Mouse (Mus musculus) embryo, embryonic 10 days (tissue): Measurements from ENCODE around the gene Rsph6a.

Experiments used
- DNase-seq: peaks from one replicate; pipeline ENCODE4 v3.0.0-alpha.2; 2015; ENCODE audit warnings: low spot score

Gene Rsph6a

DNA sequence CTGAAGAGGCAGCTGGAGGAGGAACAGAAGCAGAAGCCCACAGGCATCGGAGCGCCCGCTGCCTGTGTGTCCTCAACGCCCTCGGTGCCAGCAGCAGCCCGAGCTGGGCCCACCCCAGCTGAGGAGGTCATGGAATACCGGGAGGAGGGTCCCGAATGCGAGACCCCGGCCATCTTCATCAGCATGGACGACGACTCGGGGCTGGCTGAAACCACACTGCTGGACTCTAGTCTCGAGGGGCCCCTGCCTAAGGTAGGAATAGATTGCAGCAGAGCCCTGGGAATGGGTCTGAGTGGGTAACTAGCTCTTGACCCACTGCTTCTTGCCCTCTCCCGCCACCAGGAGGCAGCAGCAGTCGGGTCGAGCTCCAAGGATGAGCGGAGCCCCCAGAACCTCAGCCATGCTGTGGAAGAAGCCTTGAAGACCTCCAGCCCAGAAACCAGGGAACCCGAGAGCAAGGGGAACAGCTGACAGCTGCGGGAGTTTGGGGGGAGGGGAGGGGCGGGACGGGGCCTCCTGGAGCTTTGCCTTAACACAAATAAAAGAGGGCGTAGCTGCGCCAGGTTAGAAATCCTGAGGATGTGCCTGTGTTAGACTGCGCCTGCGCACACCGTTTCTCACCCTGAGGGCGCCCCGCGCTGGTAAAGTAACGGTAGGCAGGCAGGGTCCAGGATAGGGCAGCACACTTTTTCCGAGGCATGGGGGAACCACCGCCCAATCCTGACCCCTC lies at the start of gene Rsph6a:
Gene Rsph6a, plus strand, starts transcription at position 644 of the 730 bp plus-strand sequence.
- peak; percentile 86 for DNase-seq

DNA sequence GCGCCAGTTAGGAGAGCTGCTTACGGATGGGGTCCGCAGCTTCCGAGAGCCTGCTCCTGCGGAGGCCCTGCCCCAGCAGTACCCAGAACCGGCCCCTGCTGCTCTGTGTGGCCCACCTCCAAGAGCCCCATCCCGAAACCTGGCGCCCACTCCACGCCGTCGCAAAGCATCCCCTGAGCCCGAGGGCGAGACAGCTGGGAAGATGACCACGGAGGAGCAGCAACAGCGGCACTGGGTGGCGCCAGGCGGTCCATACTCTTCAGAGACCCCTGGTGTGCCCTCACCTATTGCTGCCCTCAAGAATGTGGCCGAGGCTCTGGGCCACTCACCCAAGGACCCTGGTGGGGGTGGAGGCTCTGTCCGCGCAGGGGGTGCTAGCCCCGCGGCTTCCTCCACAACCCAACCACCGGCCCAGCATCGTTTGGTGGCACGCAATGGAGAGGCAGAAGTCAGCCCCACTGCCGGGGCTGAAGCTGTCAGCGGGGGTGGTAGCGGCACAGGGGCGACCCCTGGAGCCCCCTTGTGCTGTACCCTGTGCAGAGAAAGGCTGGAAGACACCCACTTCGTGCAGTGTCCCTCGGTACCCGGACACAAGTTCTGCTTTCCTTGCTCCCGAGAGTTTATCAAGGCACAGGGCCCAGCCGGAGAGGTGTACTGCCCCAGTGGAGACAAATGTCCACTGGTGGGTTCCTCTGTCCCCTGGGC lies 48.9 kb upstream of the Rsph6a start:
- DNase-seq = no peak

DNA sequence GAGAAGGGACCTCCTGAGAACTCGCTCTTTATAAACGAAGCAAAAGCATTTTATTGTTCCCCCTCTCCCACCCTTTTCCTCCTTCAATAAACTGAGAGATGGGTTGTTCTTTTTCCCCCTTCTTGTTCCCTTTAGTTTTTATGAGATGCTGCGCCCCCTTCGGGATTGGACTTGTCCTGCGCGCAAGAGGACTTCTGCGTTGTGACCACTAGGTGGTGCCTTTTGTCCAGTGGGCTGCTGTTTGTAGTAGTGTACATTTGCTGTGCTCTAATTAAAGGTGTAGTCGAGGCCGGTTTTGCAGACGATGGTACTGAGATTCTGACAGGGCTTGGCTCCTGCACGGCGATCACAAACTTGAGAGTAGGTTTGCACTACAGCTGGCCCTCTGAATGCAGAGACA lies 48.0 kb upstream of the Rsph6a start:
- peak; percentile 94 for DNase-seq

DNA sequence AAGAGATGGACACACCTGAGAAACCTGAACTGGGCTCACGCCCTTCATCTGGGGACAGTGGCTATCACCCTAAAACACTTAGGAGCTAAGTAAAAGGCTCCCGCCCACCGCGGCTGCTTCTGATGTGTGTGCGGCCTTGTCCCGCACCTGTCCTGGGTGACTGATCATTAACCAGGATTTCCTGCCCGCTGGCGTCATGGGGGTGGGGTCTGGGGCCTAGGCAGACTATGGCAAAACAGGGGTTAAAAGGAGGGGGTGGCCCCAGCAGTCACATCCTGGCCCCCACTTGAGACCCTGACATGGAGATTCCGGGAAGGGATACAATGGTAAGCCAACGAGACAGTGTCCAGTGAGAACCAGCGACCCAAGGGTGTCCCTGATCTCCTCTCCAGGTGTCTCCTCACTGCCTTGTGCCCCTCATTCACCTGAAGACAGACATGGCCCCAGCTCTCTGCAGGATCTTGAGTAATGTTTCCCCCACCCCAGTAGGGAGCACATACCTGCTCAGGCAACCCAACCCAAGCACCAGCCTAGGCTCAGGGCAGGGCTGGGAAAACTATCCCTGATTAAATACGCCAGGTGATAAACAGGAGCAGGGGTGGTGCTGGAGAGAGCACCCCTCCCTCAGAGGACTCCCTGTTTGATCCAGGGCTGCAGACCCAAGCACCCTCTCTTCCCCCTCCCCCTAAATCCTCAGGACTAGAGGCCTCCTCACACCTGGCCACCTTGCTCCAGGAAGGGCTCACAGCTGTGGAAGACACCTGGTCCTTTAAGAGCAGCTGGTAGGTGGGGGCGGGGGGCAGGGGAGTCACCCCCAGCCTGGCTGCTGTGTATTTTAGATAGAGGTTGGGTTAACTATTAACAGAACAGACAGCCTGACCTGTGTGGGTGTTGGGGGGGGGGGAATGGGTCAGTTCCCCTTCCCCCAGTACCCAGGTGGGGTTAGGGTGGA lies 47.2 kb upstream of the Rsph6a start:
- no peak for DNase-seq

DNA sequence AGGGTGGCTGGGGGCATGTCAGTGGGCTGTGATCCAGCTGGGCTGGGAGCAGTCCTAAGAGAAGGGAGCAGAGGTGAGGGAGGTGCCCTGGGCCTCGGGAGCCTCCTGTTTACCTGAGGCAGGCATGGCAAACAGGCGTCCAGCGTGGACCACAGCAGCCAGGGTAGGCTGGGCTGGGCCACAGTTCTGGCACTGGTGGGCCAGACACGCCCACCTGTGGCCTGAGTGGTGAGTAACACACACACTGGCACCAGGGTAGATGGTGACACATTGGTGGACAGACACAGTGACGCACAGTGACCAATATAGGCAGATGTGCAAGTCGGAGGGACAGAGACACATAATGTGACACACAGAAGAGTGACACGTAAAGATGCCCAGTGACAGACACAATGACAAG lies 43.9 kb upstream of the Rsph6a start:
- no peak for DNase-seq

DNA sequence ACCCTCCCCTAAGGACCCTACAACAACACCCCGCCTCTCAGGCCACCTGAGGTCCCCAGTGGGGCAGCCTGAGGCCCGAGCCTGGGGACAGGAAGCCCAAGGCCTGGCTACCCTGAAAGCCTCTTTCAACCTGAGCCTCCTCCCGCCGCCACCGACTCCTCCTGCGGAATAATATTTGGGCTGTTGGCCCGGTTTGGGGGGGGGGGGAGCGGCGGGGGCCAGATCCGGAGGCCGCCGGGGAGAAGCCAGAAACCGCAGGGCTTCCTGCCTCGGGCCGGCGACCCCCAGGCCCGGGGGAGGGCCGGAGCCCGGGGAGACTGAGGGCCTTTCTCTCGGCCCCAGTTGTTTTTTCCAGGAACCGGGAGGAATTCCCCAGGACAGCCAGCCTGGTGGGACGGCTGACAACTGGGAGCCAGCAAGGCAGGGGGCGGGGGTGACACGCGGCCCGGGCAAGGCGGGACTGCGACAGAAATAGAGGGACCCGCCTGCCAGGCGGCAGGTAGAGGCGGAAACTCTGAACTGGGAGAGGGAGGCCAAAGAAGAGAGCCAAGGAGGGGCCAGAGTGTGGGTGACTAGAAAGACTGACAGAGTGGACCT lies 42.4 kb upstream of the Rsph6a start:
- DNase-seq = no peak

DNA sequence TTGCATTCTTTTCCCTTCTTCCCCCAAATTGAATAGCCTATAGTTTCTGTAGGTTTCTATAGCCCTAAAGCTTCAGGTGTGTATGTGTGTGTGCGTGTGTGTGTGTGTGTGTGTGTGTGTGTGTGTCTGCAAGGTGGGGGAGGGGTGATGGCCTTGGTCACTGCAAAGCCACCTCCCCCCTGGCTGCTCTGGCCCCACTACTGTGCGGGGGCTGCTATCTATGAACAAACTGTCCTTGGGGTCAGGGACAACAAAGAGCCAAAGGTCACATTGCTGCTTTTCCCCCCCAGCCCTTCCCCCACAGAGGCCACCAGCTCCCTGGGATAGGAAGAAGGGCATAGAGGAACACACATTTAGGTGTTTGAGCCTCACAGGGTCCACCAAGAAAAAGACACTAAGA lies 41.6 kb upstream of the Rsph6a start:
- DNase-seq = no peak

DNA sequence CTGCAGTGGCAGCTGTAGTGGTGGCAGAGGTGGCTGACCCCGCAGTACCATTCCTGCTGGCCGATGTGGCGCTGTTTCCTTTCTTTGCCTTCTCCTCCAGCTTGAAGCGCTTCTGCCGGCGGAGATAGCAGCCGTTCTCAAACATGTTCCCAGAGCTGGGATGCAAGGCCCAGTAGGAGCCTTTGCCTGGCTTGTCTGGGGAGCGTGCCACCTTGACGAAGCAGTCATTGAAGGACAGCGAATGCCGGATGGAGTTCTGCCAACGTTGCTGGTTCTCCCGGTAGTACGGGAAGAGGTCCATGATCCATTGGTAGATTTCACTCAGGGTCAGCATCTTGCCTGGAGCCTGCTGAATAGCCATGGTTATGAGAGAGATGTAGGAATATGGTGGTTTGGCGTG lies 40.0 kb upstream of the Rsph6a start:
- DNase-seq = peak; percentile 44

DNA sequence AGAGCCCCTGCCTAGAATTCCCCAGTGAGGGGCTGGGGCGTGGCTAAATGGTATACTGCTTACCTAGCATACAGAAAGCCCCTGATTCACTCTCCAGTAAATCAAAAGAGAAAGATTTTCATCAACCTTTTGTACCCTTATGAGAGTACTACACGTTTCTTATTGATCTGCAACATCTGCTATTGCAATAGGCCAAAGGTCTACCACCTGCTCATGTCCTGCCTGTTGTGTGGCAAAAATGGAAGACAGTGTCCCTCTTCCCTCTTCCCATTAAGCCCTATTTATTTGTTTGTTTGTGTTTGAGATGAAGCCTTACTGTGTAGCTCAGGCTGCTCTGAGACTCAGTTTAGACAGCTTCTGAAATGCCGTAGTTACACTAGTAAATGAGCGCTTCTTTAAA lies 38.4 kb upstream of the Rsph6a start:
- no peak for DNase-seq

DNA sequence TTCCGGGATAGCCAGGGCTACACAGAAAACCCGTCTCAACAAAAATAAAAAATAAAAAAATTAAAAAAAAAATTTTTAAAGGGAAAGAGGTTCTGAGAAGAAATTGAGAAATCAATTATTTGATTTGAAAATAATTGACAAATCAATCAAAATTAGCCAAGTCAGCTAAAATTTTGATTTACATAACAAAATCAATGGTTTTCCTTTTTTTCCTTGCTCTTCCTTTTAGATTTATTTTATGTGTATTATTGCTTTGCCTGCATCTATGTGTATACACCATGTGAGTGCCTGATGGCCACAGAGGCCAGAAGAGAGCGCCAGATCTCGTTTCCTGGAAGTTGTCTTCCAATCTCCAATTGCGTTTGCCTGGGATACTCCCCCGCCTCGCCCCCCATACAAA lies 36.6 kb upstream of the Rsph6a start:
- DNase-seq = no peak

DNA sequence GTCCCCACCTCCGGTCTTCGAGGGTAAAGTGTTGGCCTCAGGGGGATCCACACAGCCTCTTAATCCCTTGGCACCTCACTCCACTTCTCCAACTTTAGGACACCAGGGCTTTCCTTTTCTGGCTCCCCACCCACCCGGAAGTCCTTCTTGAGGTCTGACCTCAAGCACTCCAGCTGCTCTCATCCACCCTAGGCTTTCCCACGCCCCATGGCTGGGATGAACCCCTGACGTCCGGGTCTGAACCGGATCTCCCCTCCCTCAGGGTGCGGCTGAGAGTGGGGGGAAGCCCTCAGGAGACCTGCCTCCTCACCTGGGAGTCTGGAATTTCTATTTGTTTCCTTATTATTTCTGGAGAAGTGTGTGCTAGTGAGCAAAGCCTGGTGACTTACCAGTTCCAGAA lies 33.4 kb upstream of the Rsph6a start:
- DNase-seq = no peak

DNA sequence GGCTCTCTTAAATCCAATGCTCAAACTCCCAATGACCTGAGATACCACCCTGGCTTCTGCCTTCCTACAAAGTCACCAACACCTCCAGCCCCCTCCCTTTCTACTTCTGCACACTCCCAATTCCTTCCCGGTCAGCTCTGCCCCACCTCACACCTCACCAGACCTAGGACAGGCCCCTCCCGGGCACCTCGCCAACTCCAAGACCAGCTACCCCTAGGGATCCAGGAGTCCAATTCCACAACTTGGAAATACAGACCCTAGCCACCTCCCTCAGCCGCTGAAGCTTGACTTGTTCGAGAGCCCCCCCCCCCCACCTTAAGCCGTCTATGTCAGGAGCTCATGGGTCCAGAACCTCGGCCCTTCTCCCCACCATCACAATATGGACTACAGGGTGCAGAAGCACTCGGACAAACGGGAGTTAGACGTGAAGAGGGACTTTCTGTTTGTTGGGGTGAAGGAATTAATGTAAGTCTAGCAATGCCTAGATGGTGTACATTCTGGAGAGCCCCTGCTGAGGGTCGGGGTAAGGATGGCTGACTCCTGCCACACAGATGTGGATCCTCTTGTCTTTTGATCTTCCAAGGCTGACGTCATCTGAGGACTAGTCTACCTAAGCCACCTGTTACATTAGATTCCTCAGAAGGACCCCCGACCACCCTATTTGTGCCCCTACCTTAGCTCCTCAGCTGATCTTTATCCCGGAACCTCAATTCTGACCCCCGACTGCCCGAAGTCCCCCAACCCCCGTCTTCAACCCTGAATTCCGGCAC lies 32.1 kb upstream of the Rsph6a start:
- no peak for DNase-seq

DNA sequence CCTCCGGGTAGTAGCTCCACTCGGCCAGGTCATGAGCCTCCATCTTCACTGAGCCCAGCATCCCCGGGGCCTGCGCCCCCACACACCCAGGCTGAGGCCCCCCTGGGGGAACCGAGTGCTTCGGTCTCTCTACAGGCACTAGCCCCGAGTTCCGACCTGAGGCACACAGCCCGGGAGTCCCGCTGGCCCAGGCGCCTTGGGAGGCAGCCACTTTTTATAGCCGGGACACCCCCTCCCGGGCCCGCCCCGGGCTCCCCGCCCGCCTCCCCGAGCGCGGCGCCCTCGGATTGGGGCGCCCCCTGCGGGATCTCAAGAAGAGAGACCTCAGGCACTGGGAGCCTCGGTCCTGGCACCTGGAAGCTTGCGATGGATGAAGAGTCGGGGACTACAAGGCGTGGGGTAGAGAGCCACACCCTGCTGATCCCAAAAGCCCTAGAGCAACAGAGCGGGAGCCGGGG lies 31.1 kb upstream of the Rsph6a start, which contains the start of gene Foxa3:
Gene Foxa3, minus strand, starts transcription at position 182 of the 458 bp plus-strand sequence.
- DNase-seq = no peak

DNA sequence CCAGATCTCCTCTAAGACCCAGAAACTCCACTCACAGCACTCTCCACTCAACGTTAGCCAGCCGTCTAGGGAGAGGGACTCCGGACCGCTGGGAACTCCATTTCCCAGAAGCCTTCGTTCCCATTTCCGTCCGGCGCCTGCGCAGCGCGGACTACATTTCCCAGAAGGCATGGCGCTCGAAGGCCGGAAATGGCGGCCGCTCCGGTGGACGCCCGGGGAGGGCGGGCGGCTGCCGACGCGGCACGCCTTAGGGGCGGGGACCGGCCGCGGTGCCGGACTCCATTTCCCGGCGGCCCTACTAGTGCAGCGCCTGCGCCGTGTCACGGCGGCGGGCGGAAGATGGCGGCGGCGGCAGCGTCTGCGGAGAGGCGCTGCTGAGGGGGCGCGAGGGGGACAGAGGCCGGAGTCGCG lies 30.4 kb upstream of the Rsph6a start, which contains the start of gene Sympk:
Gene Sympk, plus strand, starts transcription at position 282 of the 411 bp plus-strand sequence.
- peak; percentile 96 for DNase-seq

DNA sequence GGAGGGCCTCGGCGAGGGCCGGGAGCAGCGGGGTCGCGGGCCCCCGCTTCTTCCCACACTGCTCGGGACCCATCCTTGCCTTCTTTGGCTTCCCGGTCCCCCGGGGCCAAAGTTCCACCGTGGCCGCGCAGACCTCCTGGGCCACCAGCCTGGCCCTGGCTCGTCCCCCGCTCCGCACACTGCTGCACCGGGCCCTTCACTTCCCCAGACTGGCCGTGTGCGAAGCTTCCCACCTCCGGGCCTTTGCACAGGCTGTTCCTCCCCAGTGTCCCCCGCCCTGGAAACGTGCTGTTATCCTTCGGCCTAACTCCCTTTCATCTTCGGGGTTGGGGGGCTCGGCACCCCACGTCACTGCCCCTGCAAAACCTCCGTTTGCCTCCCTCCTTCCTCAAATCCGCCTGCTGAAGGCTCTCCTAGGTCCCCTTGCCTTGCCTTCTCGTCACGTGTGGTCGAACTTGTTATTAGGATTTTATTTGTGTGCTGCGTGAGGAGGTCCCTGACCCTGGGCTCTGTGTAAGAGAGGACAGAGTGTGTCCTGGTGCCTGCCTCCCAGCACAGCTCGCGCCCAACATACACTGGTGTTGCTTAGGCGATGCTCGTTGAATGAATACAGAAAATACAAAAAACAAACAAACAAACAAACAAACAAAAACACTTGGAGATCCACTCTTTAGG lies 29.8 kb upstream of the Rsph6a start:
- peak; percentile 64 for DNase-seq

DNA sequence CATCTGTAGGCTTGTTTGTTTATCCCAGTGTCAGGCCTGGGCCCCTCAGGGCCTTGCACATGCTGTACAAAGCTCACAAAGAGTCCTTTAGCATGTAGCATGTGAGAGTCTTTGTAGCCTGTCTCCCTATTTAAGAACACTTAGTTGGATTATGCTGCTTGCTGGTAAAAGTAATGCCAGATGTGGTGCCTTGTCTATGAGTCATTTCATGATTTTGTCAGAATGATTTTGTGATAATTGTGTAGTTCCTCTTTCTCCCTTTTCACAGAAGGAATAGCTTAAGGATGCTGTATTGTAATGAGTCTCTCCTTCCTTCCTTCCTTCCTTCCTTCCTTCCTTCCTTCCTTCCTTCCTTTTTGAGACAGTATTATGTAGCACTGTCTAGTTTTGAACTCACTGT lies 26.4 kb upstream of the Rsph6a start:
- DNase-seq = no peak

DNA sequence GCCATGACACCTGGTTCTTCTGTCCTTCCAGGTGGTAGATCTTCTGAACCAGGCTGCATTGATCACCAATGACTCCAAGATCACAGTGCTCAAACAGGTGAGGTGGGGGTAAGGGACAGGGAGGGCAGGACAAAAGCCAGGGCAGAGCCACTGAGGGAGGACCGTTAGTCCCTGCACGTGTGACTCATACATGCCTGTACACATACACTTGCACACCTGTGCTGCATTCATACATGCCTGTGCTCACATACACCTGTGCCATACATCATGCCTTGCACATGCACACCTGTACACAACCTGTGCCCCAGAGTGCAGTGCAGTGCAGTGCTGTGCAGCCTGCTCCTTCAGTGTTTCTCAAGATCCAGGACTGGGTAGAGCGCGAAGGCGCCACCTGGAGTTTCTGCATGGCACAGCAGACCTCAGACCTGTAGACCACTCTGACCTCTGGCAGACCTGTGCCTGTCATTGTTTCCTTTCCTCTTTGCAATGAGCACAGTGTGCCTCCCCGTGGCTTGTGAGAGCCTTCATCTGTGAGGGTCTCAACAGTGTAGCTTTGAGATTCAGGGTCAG lies 25.3 kb upstream of the Rsph6a start:
- DNase-seq = peak; percentile 73

DNA sequence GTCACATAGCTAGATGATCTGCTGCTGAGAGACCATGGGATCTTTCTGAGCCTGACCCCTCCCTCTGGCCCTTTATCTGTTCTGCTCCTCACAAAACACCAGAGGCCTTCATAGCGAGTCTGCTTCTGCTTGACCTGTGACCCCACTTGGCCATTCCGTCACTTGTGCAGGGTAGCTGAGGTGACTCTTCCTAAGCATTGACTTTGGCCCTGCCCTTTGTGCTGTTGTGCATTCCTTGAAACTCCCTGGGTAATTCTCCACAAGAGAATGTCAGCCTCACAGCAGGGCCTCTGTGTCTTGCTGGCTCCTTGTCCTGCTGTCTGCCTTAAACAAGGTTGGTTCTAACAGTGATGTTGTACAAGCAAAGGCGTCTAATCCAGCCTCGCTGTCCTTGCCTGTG lies 22.8 kb upstream of the Rsph6a start:
- DNase-seq = peak; percentile 48

DNA sequence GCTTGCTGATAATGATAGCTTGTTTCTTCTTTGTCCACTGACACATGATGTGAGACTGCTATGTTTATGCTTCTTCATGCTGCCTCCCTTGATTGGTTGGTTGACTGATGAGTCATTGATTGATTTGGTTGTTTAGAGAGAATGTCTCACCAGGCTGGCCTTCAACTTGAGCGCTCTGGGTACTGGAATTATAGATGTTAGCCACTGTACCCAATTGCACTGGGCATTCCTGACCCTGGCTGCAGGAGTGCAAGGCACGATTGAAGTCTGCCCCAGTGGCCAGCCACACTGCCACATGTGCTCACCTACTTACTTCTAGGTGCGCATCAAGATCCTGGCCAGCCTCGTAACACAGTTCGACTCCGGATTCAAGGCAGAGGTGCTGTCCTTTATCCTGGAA lies 9.9 kb upstream of the Rsph6a start:
- no peak for DNase-seq
